Mouse (Mus musculus) CD8-positive naive resting alpha-beta T cell, adult 2 months (primary cell): ENCODE data around the gene Wdr90.

Source experiments
- DNase-seq, 2 experiments: peaks; one replicate each; pipeline ENCODE4 v3.0.0; 2022; ENCODE audit warnings: low read depth in 2 of 2, low spot score in 2 of 2

Wdr90 gene

GRCm38 (mm10) chr17:25860832-25861703 is at the start of gene Wdr90:
Gene Wdr90, minus strand, starts transcription at chr17:25861501.
- peak; percentile 80 to 83 for DNase-seq

- no peak for DNase-seq
These were observed 46.3 kb upstream of the Wdr90 start for GRCm38 (mm10) chr17:25907640-25908039.

- no peak for DNase-seq
These were observed 41.8 kb upstream of the Wdr90 start for GRCm38 (mm10) chr17:25903061-25903460.

- DNase-seq, result no peak
These were observed 38.9 kb upstream of the Wdr90 start for GRCm38 (mm10) chr17:25900193-25900592.

- DNase-seq, result no peak
These were observed 34.6 kb upstream of the Wdr90 start for GRCm38 (mm10) chr17:25895891-25896290.

GRCm38 (mm10) chr17:25895415-25895814 is 34.1 kb upstream of the Wdr90 start:
- DNase-seq, result no peak

GRCm38 (mm10) chr17:25893975-25894617 is 32.8 kb upstream of the Wdr90 start:
- DNase-seq, result peak; percentile 58 to 63

GRCm38 (mm10) chr17:25888837-25889236 is 27.5 kb upstream of the Wdr90 start:
- no peak for DNase-seq

GRCm38 (mm10) chr17:25887467-25887866 is 26.2 kb upstream of the Wdr90 start:
- no peak for DNase-seq

GRCm38 (mm10) chr17:25886806-25887205 is 25.5 kb upstream of the Wdr90 start:
- no peak for DNase-seq

GRCm38 (mm10) chr17:25885636-25886035 is 24.3 kb upstream of the Wdr90 start:
- DNase-seq, result no peak

GRCm38 (mm10) chr17:25883824-25884223 is 22.5 kb upstream of the Wdr90 start:
- no peak for DNase-seq

- DNase-seq, result no peak
These were observed 22.0 kb upstream of the Wdr90 start for GRCm38 (mm10) chr17:25883268-25883667.

- DNase-seq, result no peak
These were observed 21.0 kb upstream of the Wdr90 start for GRCm38 (mm10) chr17:25882306-25882705.

- DNase-seq, result no peak
These were observed 20.4 kb upstream of the Wdr90 start for GRCm38 (mm10) chr17:25881691-25882090.

GRCm38 (mm10) chr17:25880913-25881641 is 19.8 kb upstream of the Wdr90 start:
- no peak for DNase-seq

- DNase-seq, result no peak
These were observed 19.1 kb upstream of the Wdr90 start, which contains the start of gene Wfikkn1 for GRCm38 (mm10) chr17:25880196-25880910. Gene Wfikkn1, minus strand, starts transcription at chr17:25880858.

GRCm38 (mm10) chr17:25879750-25880149 is 18.4 kb upstream of the Wdr90 start:
- DNase-seq, result no peak

GRCm38 (mm10) chr17:25879261-25879660 is 18.0 kb upstream of the Wdr90 start:
- DNase-seq, result no peak

- DNase-seq, result no peak
These were observed 17.4 kb upstream of the Wdr90 start for GRCm38 (mm10) chr17:25878611-25879180.
